ENCODE assay signal across 8 mouse cellular contexts in the genomic region with DNA sequence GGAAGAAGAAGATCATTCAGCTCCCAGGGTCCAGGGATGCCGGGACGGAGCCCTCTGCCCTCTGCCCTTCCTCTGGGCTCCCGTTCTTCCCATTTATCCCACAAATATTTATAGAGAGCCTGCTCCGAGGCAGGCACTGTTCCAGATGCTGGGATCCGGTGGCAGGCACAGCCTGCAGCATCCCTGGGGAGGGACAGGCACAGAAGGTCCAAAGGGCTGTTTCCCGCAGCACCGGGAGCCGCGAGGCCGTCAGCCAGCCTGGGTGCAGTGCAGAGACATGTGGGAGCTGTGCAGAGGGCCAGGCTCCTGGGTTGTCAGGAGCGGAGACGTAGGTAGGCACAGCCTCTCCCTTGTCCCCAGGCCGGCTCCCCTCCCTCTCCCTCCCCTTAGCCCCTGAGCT. TPM values are rescaled to one million over a fixed set of nuclear protein-coding genes. Genes with fewer than 3 reads are reported as not detected.
DNase-seq lines count a peak whose midpoint lies in the region; ATAC-seq and TF ChIP-seq lines count a peak whose summit lies in the region.

No protein-coding gene starts in this region.

- peak overlapping the region; percentile 98 for H3K4me2 ChIP-seq in hindbrain, embryonic 12.5 days (replicated peaks)
- peak overlapping the region; percentile 97 for H3K4me2 ChIP-seq in lung, postnatal 0 days (replicated peaks; ENCODE audit: low read depth, low read length)

- 33% methylated on average over 13 of the region's 13 CpGs for WGBS in hindbrain, embryonic 12.5 days
- WGBS in lung, postnatal 0 days: 32% methylated on average over 13 of the region's 13 CpGs

- no peak for TF ChIP-seq POLR2A in cortical plate, adult 2 months (IDR thresholded peaks at IDR 0.05; ENCODE audit: extremely low read depth, insufficient read depth, low read length)

- H3K27me3 ChIP-seq in C2C12 (ENCODE audit: control insufficient read depth, insufficient read depth, insufficient read length): no peaks in the 10 kb centered on the region
- peaks cover 30% of the 10 kb centered on the region for H3K27me3 ChIP-seq in hindbrain, embryonic 12.5 days
- H3K27me3 ChIP-seq in lung, postnatal 0 days (replicated peaks; ENCODE audit: insufficient read depth, low read length): peaks cover 10% of the 10 kb centered on the region; the same call in 1 of the 2 replicates

- H3K36me3 ChIP-seq in C2C12 (ENCODE audit: control insufficient read depth, insufficient read depth): peaks cover 36% of the 10 kb centered on the region
- H3K36me3 ChIP-seq in hindbrain, embryonic 12.5 days: no peaks in the 10 kb centered on the region
- H3K36me3 ChIP-seq in lung, postnatal 0 days (ENCODE audit: insufficient read depth, low read length): no peaks in the 10 kb centered on the region

- TF ChIP-seq EP300 in lung, postnatal 0 days (IDR thresholded peaks at IDR 0.05): no peak

- peaks cover 89% of the 10 kb centered on the region for H3K79me2 ChIP-seq in C2C12 (ENCODE audit: control insufficient read depth, insufficient read depth)

- H3K4me3 ChIP-seq in C2C12 (ENCODE audit: insufficient read depth, poor library complexity, severe bottlenecking): no peak overlapping the region
- peak overlapping the region; percentile 35 for H3K4me3 ChIP-seq in cortical plate, adult 2 months (ENCODE audit: insufficient read depth, low read length)
- H3K4me3 ChIP-seq in hindbrain, embryonic 12.5 days: peak overlapping the region; percentile 64
- no peak overlapping the region for H3K4me3 ChIP-seq in lung, postnatal 0 days (ENCODE audit: low read depth, low read length)

- peaks cover 14% of the 10 kb centered on the region for H3K4me1 ChIP-seq in cortical plate, adult 2 months (ENCODE audit: control insufficient read depth, insufficient read depth, low read length)
- peaks cover 65% of the 10 kb centered on the region for H3K4me1 ChIP-seq in hindbrain, embryonic 12.5 days
- peaks cover 18% of the 10 kb centered on the region for H3K4me1 ChIP-seq in lung, postnatal 0 days (ENCODE audit: insufficient read depth, low read depth, low read length)

- DNase-seq in lung, postnatal 0 days (ENCODE audit: low spot score): no peak
- no peak for DNase-seq in right cerebral cortex, adult 18-20 months
- DNase-seq in embryo, embryonic 9.5 days (ENCODE audit: extremely low spot score): no peak
- DNase-seq in spleen, adult 12 weeks (ENCODE audit: low spot score): no peak

- no peak overlapping the region for H3K27ac ChIP-seq in cortical plate, adult 2 months (ENCODE audit: insufficient read depth, low read length)
- H3K27ac ChIP-seq in hindbrain, embryonic 12.5 days: no peak overlapping the region
- no peak overlapping the region for H3K27ac ChIP-seq in lung, postnatal 0 days (ENCODE audit: low read length)

- peaks cover 61% of the 10 kb centered on the region for H3K79me3 ChIP-seq in C2C12 (ENCODE audit: low read depth)

- no peaks in the 10 kb centered on the region for H3K9me3 ChIP-seq in hindbrain, embryonic 12.5 days (replicated peaks)
- no peaks in the 10 kb centered on the region for H3K9me3 ChIP-seq in lung, postnatal 0 days (ENCODE audit: low read length)

- peak overlapping the region; percentile 55 for H3K9ac ChIP-seq in hindbrain, embryonic 12.5 days
- no peak overlapping the region for H3K9ac ChIP-seq in lung, postnatal 0 days (replicated peaks; ENCODE audit: low read depth)

- peak overlapping the region; percentile 22 for H3ac ChIP-seq in C2C12 (ENCODE audit: control insufficient read depth, insufficient read length, low read depth)

- ATAC-seq in hindbrain, embryonic 12.5 days (ENCODE audit: low FRiP score): no peak
- ATAC-seq in lung, postnatal 0 days: no peak
- no peak for ATAC-seq in megakaryocyte progenitor cell, adult 5-6 weeks (replicated peaks; ENCODE audit: poor library complexity)

- no peak for TF ChIP-seq CTCF in C2C12 (IDR thresholded peaks at IDR 0.05; ENCODE audit: control insufficient read depth, insufficient read depth, insufficient read length)
- TF ChIP-seq CTCF in cortical plate, adult 2 months (IDR thresholded peaks at IDR 0.05; ENCODE audit: extremely low read depth, insufficient read depth, low read length): no peak
- TF ChIP-seq CTCF in lung, postnatal 0 days (IDR thresholded peaks at IDR 0.05): no peak

TF ChIP-seq in C2C12, 6 proteins besides CTCF, POLR2A, EP300 and RAD21:
- TF ChIP-seq USF1 (IDR thresholded peaks at IDR 0.05; ENCODE audit: low read depth) (no peak), CEBPB (IDR thresholded peaks at IDR 0.05; ENCODE audit: low read depth) (no peak), MAX (IDR thresholded peaks at IDR 0.05) (no peak), MYOG (IDR thresholded peaks at IDR 0.05; ENCODE audit: control insufficient read depth, extremely low read depth, insufficient read length) (no peak), FOSL1 (IDR thresholded peaks at IDR 0.05; ENCODE audit: insufficient read depth, low read length, poor library complexity, severe bottlenecking) (no peak), MYOD1 (IDR thresholded peaks at IDR 0.05; ENCODE audit: control insufficient read depth, insufficient read length, low read depth) (no peak)

RNA-seq across cellular contexts. Expression of gene Gse1, which starts 4.7 kb away (rescaled TPM):
- polyA plus RNA-seq in C2C12 (2012; fragmentation: generic; extraction: Trizol): 15.6 TPM
- 41.0 and 46.8 TPM in 2 replicates for polyA plus RNA-seq in cortical plate, adult 2 months (2012; rRNA removed)
- 22.4 and 24.0 TPM in 2 replicates for polyA plus RNA-seq in hindbrain, embryonic 12.5 days (2016; fragmentation: Nextera tagmentation; extraction: Ambion mirVana)
- polyA plus RNA-seq in lung, postnatal 0 days (2015; fragmentation: Nextera tagmentation; extraction: Ambion mirVana): 9.5 and 9.9 TPM in 2 replicates
- total RNA-seq in megakaryocyte progenitor cell, adult 5-6 weeks (2015): 32.0 and 32.6 TPM in 2 replicates
- 10.0 and 11.2 TPM in 2 replicates for total RNA-seq in megakaryocyte progenitor cell, adult 5-6 weeks (2017)

RNA-seq across cellular contexts. Expression of gene Fam92b, which starts 55.6 kb away (rescaled TPM):
- not detected for polyA plus RNA-seq in C2C12 (2012; fragmentation: generic; extraction: Trizol)
- polyA plus RNA-seq in cortical plate, adult 2 months (2012; rRNA removed): 0.57 and 0.69 TPM in 2 replicates
- 1.6 and 3.0 TPM in 2 replicates for polyA plus RNA-seq in hindbrain, embryonic 12.5 days (2016; fragmentation: Nextera tagmentation; extraction: Ambion mirVana)
- 3.9 and 6.5 TPM in 2 replicates for polyA plus RNA-seq in lung, postnatal 0 days (2015; fragmentation: Nextera tagmentation; extraction: Ambion mirVana)
- total RNA-seq in megakaryocyte progenitor cell, adult 5-6 weeks (2015): not detected in 2 replicates
- not detected in 2 replicates for total RNA-seq in megakaryocyte progenitor cell, adult 5-6 weeks (2017)

Comparison
In these comparisons a context has a peak if more than half of its experiments do, and no peak if none do; other contexts are left out.
1. H3K4me3 ChIP-seq: peak in cortical plate, adult 2 months (single experiment) and hindbrain, embryonic 12.5 days (single experiment); none in C2C12 (single experiment) and lung, postnatal 0 days (single experiment).